Mouse (Mus musculus): ENCODE data around the gene Meig1.
"Not testable (repeated sequence)": the region's sequence is repeated elsewhere in the genome, so short reads cannot be mapped to it uniquely, and the experiment has no call there.

Meig1 gene

GRCm38 (mm10) chr2:3422548-3422947, at the start of gene Meig1:
Meig1 (minus strand) TSS chr2:3422648.
- no peak for DNase-seq (ENCODE audit: low read depth, low spot score)

DNA sequence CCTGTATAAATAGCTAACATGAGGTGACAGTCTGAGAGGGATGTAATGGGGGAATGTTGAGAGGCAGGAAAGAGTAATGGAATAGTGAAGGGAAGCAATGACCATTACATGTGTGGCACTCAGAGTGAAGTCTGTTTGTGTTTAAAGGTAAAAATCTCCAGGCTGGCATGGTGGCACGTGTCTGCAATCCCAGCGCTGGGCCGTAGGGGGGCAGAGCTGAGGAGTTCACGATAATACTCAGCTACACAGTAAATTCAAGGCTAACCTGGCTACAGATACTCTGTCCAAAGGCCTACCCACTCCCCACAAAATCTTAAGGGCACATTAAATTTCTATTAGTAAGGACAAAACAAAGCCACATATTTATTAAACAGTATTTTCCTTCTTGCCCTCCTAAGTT, 34.1 kb upstream of the Meig1 start:
- no peak for DNase-seq (ENCODE audit: low read depth, low spot score)

- no peak for DNase-seq (ENCODE audit: low read depth, low spot score)
These were observed 30.6 kb upstream of the Meig1 start for GRCm38 (mm10) chr2:3453096-3453495.

DNA sequence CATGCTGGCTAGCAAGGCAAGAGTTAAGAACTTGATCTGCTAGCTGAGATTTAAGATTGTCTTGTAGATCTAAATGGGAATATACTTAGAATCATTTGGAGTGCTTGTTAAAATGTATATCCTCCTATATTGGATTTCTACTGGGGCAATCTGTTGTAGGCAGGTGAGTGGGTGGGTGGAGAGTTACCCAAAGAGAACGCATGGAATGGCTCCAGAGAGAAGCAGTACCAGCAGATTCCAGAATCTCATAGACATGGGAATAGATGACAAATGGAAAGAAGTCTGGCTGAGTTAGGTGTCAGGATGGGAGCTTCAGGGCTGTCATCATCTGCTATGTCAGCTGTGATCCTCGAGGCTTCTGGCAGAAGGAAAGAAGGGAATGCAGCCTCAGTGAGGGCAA, 27.0 kb upstream of the Meig1 start:
- no peak for DNase-seq (ENCODE audit: low read depth, low spot score)

DNA sequence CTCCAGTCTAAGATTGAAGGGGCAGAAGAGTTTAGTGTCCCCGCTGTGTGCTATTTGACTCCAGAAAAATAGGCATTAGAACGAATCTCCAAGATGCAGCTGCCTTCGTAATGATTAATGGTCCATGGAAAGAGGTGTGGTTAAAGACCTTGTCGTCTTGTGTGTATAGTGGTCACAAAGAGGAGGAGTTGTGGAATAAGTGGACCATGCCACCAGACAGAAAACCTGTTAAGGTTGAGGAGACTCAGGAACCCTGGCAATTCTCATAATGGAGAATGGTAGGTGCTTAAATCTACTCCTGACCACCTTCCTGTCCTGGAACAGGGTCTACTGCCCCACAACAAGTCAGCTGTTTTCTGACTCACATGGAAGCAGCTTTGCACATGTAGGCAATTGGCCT, 23.5 kb upstream of the Meig1 start:
- DNase-seq (ENCODE audit: low read depth, low spot score), result no peak

DNA sequence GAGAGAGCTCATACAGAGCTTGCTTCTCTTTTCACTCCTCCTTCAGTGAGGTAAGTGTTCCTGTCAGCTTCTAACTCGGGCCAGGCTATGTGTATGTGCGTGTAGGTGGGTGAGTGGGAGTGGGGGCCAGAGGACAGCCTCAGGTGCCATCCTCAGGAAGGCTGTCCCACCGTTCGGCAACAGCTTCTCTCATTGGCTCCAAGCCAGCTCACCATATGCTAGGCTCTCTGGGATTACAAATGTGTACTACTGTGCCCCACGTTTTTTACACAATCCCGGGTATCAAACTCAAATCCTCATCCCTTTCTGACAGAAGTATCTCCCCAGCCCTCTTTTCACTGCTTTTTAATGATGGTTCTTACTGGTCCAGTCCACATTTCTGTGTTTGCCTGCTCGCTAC, 21.8 kb upstream of the Meig1 start:
- DNase-seq (ENCODE audit: low read depth, low spot score), result no peak

DNA sequence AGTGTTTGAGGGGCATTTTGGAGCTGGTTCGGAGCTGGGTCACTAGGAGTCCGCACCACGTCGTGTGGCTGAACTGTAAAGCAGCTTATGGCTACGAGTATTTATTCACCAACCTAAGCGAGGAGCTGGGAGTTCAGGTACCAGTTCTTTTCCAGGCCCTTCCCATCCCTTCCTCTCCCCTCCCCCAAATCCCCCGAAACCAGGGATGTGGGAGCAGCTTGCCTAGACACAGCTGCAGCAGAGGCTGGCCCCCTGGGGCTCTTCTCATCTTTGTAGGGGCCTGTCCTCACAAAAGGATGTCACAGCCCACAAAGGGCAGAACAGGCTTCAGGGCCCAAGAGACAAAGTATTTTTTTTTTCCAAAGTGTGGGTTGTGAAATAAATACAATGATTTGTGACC, 15.5 kb upstream of the Meig1 start:
- no peak for DNase-seq (ENCODE audit: low read depth, low spot score)

DNA sequence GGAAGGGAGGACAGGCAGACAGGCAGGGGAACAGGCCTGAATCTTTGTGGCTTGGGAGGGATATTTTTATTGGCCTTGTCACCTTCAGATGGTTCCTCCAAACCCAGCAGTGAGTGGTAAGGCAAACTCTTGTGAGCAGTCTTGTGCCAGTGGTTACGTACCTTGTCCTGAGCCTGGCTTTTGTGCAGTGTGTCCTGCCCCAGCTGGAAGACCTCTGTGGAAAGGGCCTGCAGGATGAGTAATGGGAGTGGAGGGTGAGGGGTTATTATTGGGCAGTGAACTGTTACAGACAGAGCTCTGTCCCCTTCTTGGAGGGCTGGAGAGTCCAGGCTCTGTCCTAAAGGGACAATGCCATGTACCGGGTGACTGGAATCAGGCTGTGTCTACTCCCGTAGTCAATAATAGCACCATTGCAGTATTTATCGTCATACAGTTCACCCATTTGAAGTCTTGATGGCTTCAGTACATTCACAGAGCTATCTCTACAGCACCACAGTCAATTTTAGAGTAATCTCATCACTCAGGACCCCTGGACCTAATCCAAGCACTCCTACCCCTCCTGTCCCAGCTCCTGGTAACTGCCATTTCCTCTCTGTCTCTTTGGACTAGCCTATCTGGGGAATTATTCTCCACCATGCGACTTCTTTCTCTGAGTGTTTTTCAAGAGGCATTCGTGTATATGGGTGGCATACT, 13.1 kb upstream of the Meig1 start:
- no peak for DNase-seq (ENCODE audit: low read depth, low spot score)

GRCm38 (mm10) chr2:3430956-3431355, 8.5 kb upstream of the Meig1 start:
- no peak for DNase-seq (ENCODE audit: low read depth, low spot score)

DNA sequence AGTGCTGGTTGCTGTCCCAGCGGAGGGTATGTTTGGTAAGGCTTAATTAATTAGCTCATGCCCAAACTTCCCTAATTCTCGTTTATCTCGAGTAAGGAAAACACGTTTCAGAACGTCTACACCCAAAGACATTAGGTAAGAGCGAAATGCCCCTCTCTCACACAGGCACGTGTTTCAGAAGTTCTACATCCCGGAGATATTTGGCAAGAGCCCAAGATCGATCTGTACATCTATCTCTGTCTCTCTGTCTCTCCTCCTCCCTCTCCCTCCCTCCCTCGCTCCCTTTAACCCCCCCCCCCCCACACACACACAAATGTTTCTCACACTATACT, 2.1 kb upstream of the Meig1 start:
- DNase-seq (ENCODE audit: low read depth, low spot score), result peak; percentile 16

GRCm38 (mm10) chr2:3423841-3424578, 1.6 kb upstream of the Meig1 start, which contains the start of gene Dclre1c:
Dclre1c (plus strand) TSS chr2:3424131.
- DNase-seq (ENCODE audit: low read depth, low spot score), result peak; percentile 87

GRCm38 (mm10) chr2:3420157-3420556, 2.3 kb downstream of the Meig1 start:
- no peak for DNase-seq (ENCODE audit: low read depth, low spot score)

- peak; percentile 71 for DNase-seq (ENCODE audit: low read depth, low spot score)
These were observed 3.5 kb downstream of the Meig1 start for GRCm38 (mm10) chr2:3418883-3419431.

- no peak for DNase-seq (ENCODE audit: low read depth, low spot score)
These were observed 6.8 kb downstream of the Meig1 start for GRCm38 (mm10) chr2:3415676-3416075.

DNA sequence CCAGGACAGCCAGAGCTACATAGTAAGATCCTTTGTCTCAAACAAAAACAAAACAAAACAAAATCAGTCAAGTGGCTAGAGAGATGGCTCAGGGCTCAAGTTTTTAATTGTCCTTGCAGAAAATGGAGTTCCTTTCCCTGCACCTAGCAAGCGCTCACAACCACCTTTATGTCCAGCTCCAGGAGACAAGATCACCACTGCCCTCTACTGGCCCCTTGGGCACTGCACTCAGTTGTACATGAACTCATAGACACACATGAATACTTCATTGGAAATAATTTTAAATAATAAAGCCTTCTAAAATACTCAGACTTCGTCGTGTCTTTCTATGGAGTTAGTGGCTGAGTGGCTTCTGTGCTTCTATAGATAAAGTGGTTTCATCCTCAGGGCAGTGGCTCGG, 8.2 kb downstream of the Meig1 start:
- peak; percentile 33 for DNase-seq (ENCODE audit: low read depth, low spot score)

DNA sequence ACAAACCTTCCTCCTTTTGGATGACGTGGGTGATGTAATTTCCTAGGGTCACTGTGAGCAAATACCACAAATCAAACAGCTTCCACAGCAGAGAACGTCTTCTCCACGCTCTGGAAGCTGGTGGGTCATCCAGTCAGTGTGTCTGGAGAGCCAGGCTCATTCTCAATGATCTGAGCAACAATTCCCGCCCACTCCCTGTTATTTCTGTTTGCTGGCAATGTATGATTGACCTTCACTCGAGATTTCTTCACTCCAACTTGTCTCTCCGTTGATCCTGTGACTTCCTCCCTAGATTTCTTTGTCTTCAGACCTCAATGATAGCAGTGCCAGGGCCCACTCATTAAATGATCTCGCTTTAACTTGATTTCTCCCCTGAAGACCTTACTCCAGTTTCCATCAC, 14.7 kb downstream of the Meig1 start:
- no peak for DNase-seq (ENCODE audit: low read depth, low spot score)

- no peak for DNase-seq (ENCODE audit: low read depth, low spot score)
These were observed 16.5 kb downstream of the Meig1 start for GRCm38 (mm10) chr2:3405981-3406380.

DNA sequence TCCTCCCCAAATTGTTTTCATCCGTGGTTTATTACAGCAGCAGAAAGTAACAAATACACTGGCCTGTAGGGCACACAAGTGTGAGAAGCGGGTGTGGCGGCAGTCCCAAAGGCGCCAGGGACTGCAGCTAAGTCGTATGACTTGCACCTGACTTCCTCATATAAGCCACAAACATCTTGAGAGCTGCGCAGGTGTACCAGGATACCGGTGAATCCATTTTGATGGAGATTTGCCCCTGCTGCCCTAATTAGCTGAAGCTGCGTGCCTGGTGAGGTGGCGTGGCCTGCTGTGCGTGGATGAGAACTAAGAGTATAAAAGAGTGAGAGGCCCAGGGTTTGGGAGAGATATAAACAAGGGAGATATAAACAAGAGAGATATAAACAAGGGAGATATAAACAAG, 25.3 kb downstream of the Meig1 start, which contains the start of gene Olah:
Gene Olah (minus strand): TSS at position 101 of the 400 bp plus-strand sequence.
- DNase-seq (ENCODE audit: low read depth, low spot score), result not testable (repeated sequence)

DNA sequence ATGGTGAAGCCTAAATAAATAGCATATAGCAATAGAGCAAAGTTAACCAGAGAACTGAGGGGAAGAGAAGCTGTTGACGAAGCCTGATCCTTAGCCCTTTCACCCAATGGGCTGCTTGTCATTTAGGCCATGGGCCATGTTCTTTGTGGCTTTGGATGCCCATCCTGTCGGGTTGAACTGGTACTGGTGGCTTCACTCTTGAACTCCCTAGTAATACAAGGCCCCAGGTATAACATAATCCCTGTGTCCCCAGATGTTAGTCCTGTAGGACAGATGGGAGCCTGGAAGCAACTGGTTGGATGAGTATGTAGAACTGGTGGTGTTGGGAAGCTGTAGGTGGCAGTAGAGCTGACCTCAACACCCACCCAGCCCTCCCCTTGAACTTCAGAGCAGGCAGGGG, 30.5 kb downstream of the Meig1 start:
- DNase-seq (ENCODE audit: low read depth, low spot score), result no peak

GRCm38 (mm10) chr2:3387105-3387860, 35.2 kb downstream of the Meig1 start:
- no peak for DNase-seq (ENCODE audit: low read depth, low spot score)

- no peak for DNase-seq (ENCODE audit: low read depth, low spot score)
These were observed 57.3 kb downstream of the Meig1 start for GRCm38 (mm10) chr2:3365127-3365526.

DNA sequence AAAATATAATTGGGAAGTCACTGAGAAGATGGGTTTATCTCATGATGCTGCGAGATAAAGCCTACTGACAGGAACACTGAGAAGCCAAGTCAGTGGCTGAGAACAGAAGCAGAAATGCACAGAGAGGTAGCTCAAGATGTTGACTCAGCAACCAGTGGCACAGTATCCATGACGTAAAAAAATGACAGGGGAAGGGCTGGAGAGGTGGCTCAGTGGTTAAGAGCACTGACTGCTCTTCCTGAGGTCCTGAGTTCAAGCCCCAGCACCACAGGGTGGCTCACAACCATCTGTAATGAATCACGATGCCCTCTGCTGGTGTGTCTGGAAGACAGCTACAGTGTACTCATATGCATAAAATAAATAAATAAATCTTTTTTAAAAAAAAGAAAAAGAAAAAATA, 61.4 kb downstream of the Meig1 start:
- no peak for DNase-seq (ENCODE audit: low read depth, low spot score)
